ENCODE assay signal across 8 mouse cellular contexts in the genomic region with DNA sequence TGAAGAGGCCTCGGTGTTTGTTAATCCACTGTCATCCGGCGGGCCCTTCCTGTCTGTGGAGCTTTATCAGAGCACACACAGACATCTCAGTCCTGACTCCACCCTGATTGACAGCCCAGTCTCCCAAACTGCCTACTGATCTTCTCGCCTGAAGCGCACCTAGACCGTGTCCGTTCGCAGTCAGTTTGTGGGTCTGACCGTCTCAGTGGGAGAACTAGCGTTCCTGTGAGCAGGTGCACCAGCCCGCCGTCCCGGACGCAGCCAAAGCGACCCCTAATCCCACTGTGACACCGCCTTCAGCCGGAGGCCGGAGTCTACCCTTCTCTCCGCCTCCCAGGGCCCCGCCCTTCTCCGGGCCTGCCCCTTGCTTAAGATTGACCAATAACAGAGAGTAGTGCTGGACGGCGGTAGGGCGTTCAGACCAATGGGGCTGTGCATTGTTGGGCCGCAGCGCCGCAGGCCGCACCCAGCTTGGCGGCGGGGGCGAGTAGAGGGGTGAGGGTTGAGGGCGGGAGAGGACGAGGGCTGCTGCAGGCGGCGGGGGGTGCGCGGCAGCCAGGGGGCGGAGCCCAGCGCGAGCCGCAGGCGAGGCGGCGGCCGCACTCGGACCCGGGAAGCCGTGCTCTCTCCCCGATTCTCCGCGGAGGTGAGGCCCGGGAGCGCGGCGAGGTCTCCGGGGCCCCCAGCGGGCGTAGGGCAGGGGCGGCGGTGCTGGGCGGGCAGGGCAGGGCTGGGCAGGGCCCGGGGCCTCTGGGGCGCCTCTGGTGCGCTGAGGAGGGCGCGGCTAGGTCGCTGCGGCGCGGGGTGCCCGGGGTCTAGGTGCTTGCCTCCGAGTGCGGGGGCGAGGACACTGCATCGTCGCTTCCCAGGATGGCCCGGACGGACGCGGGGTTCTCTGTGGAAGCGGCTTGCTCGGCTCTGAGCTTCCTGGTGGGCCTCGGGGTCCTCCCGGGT. TPM values are rescaled to one million over a fixed set of nuclear protein-coding genes. Genes with fewer than 3 reads are reported as not detected.
A peak's percentile ranks its signal among the peaks of the same experiment; 100 is the strongest.
DNase-seq lines count a peak whose midpoint lies in the region; ATAC-seq lines count a peak whose summit lies in the region.

Gene Add1 (plus strand): TSS at position 397 of the 954 bp plus-strand sequence.

- peaks cover 12% of the 10 kb centered on the region for H3K4me1 ChIP-seq in hindbrain, embryonic 16.5 days (ENCODE audit: control insufficient read depth, insufficient read depth, low read depth, low read length)

- peak within 1 kb of the TSS; percentile 100 for H3K9ac ChIP-seq in hindbrain, embryonic 16.5 days (ENCODE audit: low read depth, low read length)

- no peaks in the 10 kb centered on the region for H3K27me3 ChIP-seq in hindbrain, embryonic 16.5 days (replicated peaks; ENCODE audit: control insufficient read depth, insufficient read depth, low read length)

- DNase-seq in WW6 (ENCODE audit: low read depth, low spot score): peak; percentile 94
- peak; percentile 95 to 97 for DNase-seq in cerebellum, postnatal 4 days (ENCODE audit: low spot score in 2 of 2)
- peak; percentile 98 for DNase-seq in gastrocnemius, adult 18-20 months (ENCODE audit: low spot score)
- DNase-seq in left cerebral cortex, adult 18-20 months (ENCODE audit: low spot score in 2 of 2): peak; percentile 94 to 96
- peak; percentile 97 for DNase-seq in right cerebral cortex, adult 18-20 months
- peak; percentile 87 for DNase-seq in urinary bladder, postnatal 10 days (ENCODE audit: low spot score)

- WGBS in hindbrain, embryonic 16.5 days: under 1% methylated on average over 64 of the region's 84 CpGs
- WGBS in macrophage (ENCODE audit: missing documents): under 1% methylated on average over 69 of the region's 84 CpGs

- peak within 1 kb of the TSS; percentile 96 for H3K4me3 ChIP-seq in hindbrain, embryonic 16.5 days (ENCODE audit: low read length)
- H3K4me3 ChIP-seq in macrophage (ENCODE audit: inconsistent target): peak within 1 kb of the TSS; percentile 78

- H3K79me2 ChIP-seq in macrophage (ENCODE audit: inconsistent target): peaks cover 47% of the 10 kb centered on the region

- peak; percentile 100 for ATAC-seq in hindbrain, embryonic 16.5 days

- H3K27ac ChIP-seq in hindbrain, embryonic 16.5 days (ENCODE audit: low read depth, low read length): peak within 1 kb of the TSS; percentile 93
- peak within 1 kb of the TSS; percentile 72 for H3K27ac ChIP-seq in macrophage

- no peaks in the 10 kb centered on the region for H3K36me3 ChIP-seq in hindbrain, embryonic 16.5 days (ENCODE audit: control insufficient read depth, insufficient read depth, low read length)
- no peaks in the 10 kb centered on the region for H3K36me3 ChIP-seq in macrophage (ENCODE audit: inconsistent target)

- H3K9me3 ChIP-seq in hindbrain, embryonic 16.5 days (ENCODE audit: control insufficient read depth, low read length): no peaks in the 10 kb centered on the region

- peak within 1 kb of the TSS; percentile 87 for H3K4me2 ChIP-seq in hindbrain, embryonic 16.5 days (ENCODE audit: low read length)

RNA-seq across cellular contexts. Expression of gene Add1, which starts in this region (rescaled TPM):
- 10 to 100 TPM; 71.6 to 73.0 TPM for total RNA-seq in gastrocnemius, adult 18-20 months (2021)
- 224 and 241 TPM in 2 replicates for polyA plus RNA-seq in hindbrain, embryonic 16.5 days (2015; fragmentation: Nextera tagmentation; extraction: Ambion mirVana)
- total RNA-seq in left cerebral cortex, adult 18-20 months (2021): 100 to 1,000 TPM; 426 to 440 TPM
- total RNA-seq in macrophage (2018; cell fraction: chromatin; rRNA removed): 100 to 1,000 TPM; 113 to 315 (median 212) TPM
- total RNA-seq in macrophage (2018; cell fraction: cytosol; rRNA removed): 100 to 1,000 TPM in 22 of 26 experiments, 10 to 100 TPM in 4; 93.8 to 151 (median 117) TPM
- total RNA-seq in macrophage (2018; cell fraction: nucleus; rRNA removed): 100 to 1,000 TPM in 25 of 26 experiments, 10 to 100 TPM in 1; 98.1 to 214 (median 158) TPM
- polyA plus RNA-seq in macrophage (2018): 107 to 147 TPM (median 116 TPM) in 3 replicates

Comparison
In these comparisons a context has a peak if more than half of its experiments do, and no peak if none do; other contexts are left out.
1. Peak in every context shown above with its lines: DNase-seq, ATAC-seq, H3K4me3 ChIP-seq and H3K27ac ChIP-seq.
2. RNA of gene Add1 (total RNA-seq): 426 to 440 TPM in left cerebral cortex, adult 18-20 months; 71.6 to 73.0 TPM in gastrocnemius, adult 18-20 months; every median in the first group is over 4 times any median in the second.